Mouse (Mus musculus): ENCODE results near the gene Olfr1311.

GRCm38 (mm10) chr2:111990181-111990580 is 34.0 kb downstream of the Olfr1311 start, which contains the start of gene Olfr1309:
- TF ChIP-seq ZC3H11A (IDR thresholded peaks at IDR 0.05; ENCODE audit: borderline replicate concordance, low read depth, low read length) (no peak), HCFC1 (IDR thresholded peaks at IDR 0.05; ENCODE audit: borderline replicate concordance, insufficient read depth, low read length) (no peak), MAFK (IDR thresholded peaks at IDR 0.05; ENCODE audit: insufficient read depth, low read depth, low read length) (no peak)

All from ES-E14 (cell line).